Mouse (Mus musculus) adrenal gland, adult 8-10 months (tissue): ENCODE measurements around the gene Zmynd10. TPM values are rescaled to one million over a fixed set of nuclear protein-coding genes. Genes with fewer than 3 reads are reported as not detected.
"Not testable (repeated sequence)": the region's sequence is repeated elsewhere in the genome, so short reads cannot be mapped to it uniquely, and the experiment has no call there.

ENCODE experiments used
- DNase-seq: peaks from one replicate; pipeline ENCODE4 v3.0.0; 2022
- total RNA-seq, 4 experiments: library from RNA; stranded (reverse); gene quantifications; 2 replicates each; pipeline ENCODE4 v1.2.4; 2022

Gene Zmynd10
- total RNA-seq, 4 experiments from 2014 or later, result 0.41 to 1.7 (median 0.62) TPM; not detected in 1

DNA sequence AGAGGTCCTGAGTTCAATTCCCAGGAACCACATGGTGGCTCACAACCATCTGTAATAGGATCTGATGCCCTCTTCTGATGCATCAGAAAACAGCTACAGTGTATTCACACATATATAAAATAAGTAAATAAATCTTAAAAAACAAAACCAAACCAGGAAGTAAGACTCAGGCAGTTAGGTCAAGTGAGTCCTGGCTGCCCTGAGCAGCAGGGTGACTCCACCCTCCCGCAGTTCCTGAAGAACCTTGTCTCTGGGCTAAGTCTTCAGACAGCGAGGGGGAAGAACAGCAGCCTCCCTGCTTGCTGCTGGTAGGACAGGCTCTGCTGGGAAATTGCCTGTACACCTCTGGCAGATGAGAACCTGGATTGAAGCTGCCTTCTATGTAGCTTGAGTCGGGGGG, 9.2 kb downstream of the Zmynd10 start:
- no peak for DNase-seq

DNA sequence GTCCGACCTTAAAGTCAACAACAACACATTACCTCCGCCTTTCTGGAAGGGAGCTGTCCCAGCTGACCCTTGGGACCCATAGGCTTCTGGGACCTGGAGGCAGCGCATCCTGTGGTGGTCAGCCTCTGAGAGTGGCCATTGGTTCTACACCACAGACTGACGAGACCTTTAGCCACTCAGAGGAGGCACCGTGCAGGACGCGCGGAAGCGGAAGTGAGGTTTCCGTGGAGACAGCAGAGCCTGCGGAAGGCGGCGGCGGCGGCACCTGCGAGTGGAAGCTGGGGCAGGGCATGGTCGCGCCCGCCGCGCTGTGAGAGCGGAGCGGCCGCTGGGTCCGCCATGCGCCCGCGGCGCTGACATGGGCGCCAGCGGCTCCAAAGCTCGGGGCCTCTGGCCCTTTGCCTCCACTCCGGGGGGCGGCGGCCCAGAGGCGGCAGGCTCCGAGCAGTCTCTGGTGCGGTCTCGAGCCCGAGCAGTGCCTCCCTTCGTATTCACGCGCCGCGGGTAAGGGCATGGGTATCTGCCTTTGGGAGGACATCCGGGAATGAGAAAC, 16.0 kb downstream of the Zmynd10 start, which contains the start of gene Tusc2:
Gene Tusc2 (plus strand): TSS at position 227 of the 553 bp plus-strand sequence.
- peak; percentile 95 for DNase-seq

DNA sequence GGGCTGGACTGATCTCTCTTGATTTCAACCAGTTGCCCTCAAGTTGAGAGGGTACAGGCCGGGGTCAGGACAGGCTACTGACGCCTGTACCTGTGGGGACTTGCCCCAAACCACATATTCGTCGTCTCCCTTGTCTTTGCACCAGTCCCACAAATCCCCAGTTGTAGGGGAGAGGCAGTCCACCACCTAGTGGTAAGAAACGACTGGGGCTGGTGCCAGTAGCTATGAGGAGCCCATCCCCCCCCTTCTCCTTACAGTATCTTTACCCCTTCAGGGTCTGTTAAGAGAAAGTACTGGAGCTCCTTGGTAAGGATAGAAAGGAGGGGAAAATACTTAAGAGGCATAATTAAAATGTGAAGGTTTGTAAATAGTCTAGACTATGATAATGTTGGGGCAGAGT, 18.5 kb downstream of the Zmynd10 start:
- DNase-seq, result not testable (repeated sequence)

DNA sequence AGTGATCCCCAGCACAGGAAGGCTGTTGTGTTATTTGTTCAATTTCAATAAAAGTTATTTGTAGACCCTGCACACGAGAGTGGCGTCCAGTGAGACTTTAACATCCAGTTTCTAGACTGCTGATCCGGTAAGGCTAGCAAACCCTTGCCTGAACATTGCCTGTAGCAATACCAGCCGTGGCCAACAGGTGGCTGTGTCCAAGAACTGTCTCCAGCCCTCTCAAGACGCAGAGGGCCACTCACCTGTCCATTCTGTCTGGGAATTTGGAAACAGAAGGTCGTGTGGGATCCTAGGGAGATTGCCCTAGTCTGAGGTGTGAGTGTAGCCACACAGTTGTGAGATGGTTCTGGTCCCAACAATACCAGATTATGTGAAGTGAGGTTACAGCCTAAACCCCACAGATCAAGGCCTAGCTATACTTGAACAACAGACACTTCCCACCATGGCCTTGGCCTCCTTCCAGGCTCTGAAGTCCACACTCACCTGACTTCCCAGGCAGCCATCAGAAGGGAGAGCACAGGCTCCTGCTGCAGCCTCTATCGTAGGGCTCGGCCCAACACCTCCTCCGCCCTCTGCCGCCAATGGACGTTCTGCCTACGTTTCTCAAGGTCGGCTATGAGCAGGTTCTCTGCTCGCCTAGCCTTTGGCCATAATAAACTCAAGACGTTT, 19.1 kb downstream of the Zmynd10 start:
- DNase-seq, result no peak

DNA sequence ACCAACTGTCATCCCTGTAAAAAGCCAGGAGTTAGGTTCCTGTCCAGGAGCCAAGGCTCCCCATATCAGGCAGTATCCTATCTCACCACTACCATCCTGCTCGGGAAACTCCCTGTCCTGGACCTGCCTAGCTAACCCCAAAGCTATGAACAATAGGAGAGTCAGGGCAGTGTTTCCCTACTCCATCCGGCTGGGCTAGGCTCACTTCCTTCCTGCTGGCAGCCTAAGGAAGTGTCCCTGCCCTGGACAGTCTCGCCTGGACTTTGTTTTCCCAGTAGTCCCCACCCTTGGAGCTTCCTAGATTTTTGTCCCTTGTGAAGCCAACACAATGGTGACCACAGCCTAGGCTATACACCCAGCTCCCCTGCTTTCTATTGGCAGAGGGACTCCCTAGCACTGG, 19.8 kb downstream of the Zmynd10 start:
- no peak for DNase-seq

DNA sequence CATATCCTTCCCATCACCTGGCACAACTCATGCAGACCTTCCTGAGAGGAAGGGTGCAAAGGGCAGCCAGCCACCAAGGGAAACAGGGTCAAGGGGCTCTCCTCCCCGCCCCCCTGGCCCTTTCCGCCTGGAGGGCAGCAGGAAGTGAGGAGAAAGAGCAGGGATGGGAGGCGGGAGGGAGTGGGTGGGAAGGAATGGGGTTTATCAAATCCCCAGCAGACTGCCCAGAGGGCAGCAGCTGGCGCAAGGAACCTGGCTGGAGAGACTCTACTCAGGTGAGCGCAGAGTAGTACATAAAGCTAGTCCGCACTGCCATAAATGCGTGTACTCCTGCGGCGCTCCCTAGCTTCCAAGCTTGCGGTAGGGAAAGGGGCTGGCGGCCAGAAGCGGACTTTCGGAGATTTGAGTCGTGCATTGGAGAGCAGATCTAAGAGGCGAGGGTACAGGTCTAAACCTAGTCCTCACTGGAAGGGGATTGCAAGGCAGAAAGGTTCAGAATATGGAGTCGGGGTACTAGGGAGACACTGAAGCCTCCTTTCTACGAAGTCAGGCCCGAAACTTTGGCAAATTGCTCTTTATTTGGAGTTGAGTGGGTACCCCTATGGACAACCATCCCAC, 20.7 kb downstream of the Zmynd10 start, which contains the start of gene Hyal2:
Gene Hyal2 (plus strand): TSS at position 244 of the 618 bp plus-strand sequence.
- no peak for DNase-seq

DNA sequence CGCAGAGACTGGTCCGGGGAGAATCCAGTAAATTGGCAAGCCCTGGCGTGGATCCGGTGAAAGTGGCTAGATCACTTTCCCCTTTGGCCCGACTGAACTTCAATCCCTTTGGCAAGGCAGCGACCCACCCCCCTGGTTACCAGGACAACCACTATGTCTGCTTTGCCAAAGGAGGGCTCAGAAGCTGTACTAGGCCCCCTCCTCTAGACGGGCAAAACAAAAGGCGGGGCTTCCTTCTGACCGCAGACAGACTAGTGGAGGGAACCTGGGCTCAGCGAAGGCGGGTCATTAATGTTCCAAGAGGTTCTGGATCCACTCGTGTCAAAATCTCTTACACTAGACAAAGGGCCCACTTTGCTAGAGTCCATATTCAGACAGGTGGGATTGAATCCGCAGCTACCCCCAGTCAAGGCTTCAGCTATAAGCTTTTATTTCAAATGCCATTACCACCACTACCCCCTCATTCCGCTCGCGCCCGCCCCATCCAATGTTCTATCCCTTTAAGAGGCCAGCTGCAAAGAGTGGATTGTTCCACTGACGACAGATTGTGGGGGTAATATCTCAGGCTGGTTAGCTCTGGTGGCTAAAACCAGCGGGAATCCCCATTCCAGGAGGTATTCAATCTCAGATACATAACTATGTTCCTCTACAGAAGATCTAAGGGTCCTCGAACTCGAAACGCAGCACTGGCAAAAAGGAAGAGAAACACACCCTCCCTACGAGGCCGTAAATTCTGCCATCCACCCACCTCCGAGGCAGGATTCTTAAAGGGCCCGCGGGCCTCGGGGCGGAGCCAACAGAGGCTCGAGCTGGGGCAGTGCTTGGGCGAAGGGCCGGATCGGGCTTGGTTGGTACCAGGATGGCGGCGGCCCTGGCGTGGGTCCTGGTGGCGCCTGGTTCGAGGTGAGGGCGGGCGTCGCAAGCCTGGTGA, 21.5 kb downstream of the Zmynd10 start:
- DNase-seq, result peak; percentile 82

DNA sequence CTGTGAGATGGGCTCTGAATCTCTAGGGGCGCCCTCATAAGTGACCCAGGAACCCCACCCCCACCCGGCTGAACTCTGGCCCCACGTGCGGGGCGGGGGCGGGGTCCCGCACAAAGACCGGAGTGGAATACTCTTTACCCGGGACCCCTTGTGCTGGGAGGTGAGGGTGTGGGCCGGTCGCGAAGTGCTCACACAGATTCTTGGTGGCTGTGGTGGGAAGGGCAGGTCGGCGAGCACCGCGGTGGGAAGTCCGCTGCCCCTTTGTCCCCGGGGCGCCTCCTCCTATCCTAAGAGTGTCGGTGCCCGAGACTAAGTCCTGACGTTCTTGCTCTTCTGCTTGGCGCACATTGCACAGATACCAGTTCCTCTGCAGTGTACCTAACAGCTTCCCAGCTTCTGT, 22.2 kb downstream of the Zmynd10 start:
- no peak for DNase-seq

DNA sequence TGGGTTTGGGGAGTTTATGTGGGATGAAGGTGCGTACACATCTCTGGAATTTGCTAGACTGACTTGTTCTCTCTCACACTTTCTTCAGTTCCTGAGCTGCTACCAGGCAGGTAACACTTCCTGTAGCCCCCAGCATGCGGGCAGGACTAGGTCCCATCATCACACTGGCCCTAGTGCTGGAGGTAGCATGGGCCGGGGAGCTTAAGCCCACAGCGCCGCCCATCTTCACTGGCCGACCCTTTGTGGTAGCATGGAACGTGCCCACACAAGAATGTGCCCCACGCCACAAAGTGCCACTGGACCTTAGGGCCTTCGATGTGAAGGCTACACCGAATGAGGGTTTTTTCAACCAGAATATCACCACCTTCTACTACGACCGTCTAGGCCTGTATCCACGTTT, 22.9 kb downstream of the Zmynd10 start:
- no peak for DNase-seq

DNA sequence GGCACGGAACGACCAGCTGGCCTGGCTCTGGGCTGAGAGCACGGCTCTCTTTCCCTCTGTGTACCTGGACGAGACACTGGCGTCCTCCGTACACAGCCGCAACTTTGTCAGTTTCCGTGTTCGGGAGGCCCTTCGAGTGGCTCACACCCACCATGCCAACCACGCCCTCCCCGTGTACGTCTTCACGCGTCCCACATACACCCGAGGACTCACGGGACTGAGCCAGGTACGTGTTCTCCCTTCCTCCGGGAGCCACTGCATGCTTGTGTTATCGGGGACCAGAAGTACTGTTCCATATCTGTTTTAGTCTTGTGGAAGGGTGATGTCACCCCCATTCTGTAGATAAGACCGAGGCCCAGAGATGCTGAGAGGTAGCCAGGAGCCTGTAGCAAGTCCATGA, 23.7 kb downstream of the Zmynd10 start:
- no peak for DNase-seq

DNA sequence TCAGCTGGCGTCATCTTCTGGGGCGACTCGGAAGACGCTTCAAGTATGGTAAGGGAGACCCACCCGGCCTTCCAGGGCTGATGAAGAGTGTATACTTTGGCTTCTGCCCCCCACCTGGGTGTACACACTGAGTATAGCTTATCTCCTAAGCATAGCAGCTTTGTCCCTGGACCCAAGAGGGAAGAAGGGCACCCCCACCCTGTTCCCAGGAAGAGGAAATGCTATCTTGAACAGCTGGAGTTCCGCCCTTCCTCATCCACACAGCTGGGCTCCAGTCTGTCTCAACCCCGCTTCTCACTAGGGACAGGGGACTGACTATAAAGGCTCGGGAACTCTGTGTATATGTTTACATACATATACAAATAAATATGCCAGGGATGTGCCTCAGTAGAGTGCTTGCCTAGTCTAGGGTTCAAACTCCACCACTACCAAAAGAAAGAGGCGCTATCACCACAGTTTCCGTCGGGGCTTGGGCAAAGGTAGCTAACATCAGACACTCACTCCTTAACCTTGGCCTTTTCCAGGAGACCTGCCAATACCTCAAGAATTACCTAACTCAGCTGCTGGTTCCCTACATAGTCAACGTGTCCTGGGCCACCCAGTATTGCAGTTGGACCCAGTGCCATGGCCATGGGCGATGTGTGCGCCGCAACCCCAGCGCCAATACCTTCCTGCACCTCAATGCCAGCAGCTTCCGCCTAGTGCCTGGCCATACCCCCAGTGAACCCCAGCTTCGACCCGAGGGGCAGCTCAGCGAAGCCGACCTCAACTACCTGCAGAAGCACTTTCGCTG, 24.6 kb downstream of the Zmynd10 start:
- no peak for DNase-seq

DNA sequence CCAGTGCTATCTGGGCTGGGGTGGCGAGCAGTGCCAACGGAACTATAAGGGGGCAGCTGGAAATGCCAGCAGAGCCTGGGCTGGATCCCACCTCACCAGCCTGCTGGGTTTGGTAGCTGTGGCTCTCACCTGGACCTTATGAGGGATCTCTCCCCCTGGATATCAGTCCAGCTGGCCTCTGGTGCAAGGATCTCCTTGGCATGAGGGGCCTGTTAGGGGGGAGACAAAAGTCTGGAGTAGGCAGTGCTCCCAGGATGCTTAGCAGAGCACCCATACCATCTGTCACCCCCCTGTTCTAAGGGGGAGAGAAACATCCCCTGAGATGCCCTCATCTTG, 25.2 kb downstream of the Zmynd10 start:
- DNase-seq, result no peak

DNA sequence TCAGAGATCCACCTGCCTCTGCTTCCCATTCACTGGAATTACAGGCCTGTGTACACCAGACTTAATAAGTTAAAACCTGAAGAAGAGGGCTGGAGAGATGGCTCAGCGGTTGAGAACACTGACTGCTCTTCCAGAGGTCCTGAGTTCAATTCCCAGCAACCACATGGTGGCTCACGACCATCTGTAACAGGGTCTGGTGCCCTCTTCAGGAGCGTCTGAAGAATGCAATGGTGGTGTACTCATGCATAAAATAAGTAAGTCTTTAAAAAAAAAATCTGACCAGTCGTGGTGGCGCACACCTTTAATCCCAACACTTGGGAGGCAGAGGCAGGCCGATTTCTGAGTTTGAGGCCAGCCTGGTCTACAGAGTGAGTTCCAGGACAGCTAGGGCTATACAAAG, 26.7 kb downstream of the Zmynd10 start:
- DNase-seq, result not testable (repeated sequence)

DNA sequence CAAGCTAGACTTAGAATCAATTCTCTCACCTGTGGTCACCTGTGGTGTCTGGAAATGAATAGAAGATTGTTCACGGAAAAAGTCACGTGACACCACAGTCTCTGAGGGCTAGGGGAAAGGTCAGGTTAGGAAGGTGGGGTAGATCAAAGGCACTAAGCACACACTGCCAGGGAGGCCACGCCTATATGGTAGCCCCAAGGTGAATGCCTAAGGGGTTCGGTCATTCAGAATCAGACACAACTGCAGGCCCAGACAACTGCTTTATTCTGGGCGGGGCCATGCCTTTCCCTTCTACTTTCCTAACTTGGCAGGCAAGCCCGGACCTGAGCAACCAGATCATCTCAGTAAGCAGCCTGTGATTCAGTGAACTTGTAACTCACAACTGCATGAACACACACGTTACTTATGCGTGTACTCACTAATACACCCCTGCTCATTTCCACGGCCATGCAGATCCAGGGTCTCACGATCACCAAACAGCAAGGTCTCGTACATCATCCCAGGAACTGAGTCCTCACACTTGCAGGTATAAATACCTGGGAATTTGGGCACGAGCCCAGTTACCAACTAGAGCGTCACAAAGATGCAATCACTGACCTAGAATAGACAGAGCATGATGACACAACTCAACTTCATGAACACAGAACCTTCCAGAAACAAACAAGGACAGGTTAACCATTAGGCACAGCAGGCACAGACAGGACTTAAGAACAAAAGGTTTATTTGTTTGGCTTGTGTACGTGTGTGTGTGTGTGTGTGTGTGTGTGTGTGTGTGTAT, 28.7 kb downstream of the Zmynd10 start:
- no peak for DNase-seq

DNA sequence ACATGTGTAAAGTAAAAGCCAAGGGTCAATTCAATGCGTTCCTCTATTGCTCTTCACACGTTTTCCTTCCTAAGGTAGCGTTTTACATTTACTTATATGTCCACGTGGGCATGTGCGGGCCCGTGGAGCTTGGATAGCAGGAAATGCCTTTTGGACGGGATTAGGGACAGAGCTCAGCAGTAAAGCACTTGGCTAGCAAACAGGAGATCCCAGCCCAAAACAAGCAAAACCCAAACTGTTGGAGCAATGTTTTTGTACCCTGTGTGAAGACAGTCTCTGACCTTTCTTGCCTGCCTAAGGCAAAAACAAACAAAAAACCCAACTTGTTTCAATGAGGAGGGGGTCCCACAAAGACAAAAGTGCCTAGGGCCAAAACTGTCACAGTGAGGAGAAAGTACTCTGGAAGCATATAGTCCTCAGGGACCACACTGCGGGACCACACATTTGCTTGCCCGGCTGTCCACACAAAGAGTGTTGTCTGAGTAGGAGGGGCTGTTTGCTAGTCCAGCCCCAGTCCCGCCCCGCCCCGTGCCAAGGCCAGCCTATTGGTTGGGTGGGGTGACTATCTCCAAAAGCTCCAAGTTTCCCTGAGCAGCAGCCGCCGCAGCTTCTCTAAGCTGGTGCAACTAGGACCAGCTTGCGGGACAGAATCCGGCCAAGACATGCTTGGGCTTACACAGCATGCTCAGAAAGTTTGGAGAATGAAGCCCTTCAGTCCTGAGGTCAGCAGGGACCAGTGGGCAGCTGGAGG, 29.4 kb downstream of the Zmynd10 start, which contains the start of gene Hyal1:
Gene Hyal1 (plus strand): TSS at position 571 of the 751 bp plus-strand sequence.
- DNase-seq, result peak; percentile 79

DNA sequence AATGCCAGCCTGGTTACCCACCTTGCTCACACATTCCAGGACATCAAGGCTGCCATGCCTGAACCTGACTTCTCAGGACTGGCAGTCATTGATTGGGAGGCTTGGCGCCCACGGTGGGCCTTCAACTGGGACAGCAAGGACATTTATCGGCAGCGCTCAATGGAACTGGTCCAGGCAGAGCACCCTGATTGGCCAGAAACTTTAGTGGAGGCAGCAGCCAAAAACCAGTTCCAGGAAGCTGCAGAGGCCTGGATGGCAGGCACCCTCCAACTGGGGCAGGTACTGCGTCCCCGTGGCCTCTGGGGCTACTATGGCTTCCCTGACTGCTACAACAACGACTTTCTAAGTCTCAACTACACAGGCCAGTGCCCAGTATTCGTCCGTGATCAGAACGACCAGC, 30.8 kb downstream of the Zmynd10 start:
- no peak for DNase-seq

DNA sequence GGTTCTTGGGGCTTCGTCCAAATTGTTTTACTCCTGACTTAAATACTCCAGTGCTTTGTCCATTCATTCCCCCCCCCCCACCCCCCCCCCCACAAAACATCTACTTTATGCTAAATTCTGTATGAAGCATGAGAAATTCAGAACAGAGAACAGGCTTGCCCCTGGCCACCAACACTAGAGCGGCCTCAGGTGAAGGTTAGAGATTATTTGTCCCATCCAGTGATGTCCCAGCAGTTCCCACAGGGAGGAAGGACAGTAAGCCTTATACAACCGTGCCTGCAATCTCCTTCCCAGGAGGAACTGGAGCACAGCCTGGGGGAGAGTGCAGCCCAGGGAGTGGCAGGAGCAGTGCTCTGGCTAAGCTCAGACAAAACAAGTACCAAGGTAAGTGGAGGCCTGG, 31.5 kb downstream of the Zmynd10 start, which contains the start of gene Naa80:
Gene Naa80 (plus strand): TSS at position 301 of the 400 bp plus-strand sequence.
- DNase-seq, result no peak

DNA sequence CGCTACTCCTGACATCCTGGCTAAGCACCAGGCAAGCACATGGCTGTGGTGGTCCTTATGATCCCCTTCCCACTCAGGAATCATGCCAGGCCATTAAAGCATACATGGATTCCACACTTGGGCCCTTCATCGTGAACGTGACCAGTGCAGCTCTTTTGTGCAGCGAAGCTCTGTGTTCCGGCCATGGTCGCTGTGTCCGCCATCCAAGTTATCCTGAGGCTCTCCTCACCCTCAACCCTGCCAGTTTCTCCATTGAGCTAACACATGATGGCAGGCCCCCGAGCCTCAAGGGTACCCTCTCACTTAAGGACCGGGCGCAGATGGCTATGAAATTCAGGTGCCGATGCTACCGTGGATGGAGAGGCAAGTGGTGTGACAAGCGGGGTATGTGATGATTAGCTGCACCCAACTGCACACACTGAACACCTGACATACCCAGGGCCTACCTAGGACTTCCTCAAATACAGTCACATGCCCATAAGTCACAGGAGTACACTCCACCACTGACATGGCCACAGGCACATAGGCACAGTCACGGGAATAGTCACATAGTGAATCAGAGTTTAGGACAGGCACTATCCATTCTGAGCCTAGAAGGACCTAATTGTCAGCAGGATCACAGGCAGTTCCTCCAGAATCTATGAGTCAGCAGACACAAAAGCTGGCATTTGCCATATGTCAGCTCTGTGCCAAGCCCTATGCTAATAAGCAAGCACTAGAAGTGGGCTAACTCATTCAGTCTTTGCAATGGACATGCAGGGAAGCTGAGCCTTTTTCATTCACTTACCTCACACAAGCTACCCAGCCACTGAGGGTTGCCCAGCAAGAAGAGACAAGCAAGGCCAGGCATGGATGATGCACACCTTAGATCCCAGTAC, 32.2 kb downstream of the Zmynd10 start:
- no peak for DNase-seq
